Mouse (Mus musculus) liver, postnatal 0 days (tissue): ENCODE results near the gene Cpne2. TPM values are rescaled to one million over a fixed set of nuclear protein-coding genes. Genes with fewer than 3 reads are reported as not detected.

ENCODE experiments used
- ATAC-seq: fragments of 200-750 bp; cut with Nextera tagmentation; 2 replicates; pipeline ENCODE4 v1.8.0; 2017; ENCODE audit warnings: mild to moderate bottlenecking, moderate library complexity
- DNase-seq: peaks from one replicate; pipeline ENCODE4 v3.0.0-alpha.2; 2016
- H3K27ac ChIP-seq: fragments of 300-500 bp; sonication (generic); 2 replicates; pipeline ENCODE4 v1.5.1; 2014; ENCODE audit warnings: antibody characterized with exemption, moderate library complexity, mild to moderate bottlenecking, low read depth
- H3K27me3 ChIP-seq: fragments of 300-500 bp; sonication (generic); 2 replicates; pipeline ENCODE4 v1.6.1; 2014; ENCODE audit warnings: low read length, control low read depth, mixed read lengths; ENCODE audit not compliant: insufficient read depth
- H3K36me3 ChIP-seq: fragments of 300-500 bp; sonication (generic); replicated peaks from 2 replicates; pipeline ENCODE4 v1.6.1; 2014; ENCODE audit warnings: mild to moderate bottlenecking, control low read depth, low read length, moderate library complexity, mixed read lengths; ENCODE audit not compliant: insufficient read depth
- H3K4me1 ChIP-seq: fragments of 300-500 bp; sonication (generic); 2 replicates; pipeline ENCODE4 v1.6.1; 2014; ENCODE audit warnings: antibody characterized with exemption, mild to moderate bottlenecking, control low read depth; ENCODE audit not compliant: insufficient read depth
- H3K4me2 ChIP-seq: fragments of 300-500 bp; sonication (generic); 2 replicates; pipeline ENCODE4 v1.6.1; 2014; ENCODE audit warnings: low read depth, mild to moderate bottlenecking, low read length, moderate library complexity, mixed read lengths
- H3K4me3 ChIP-seq: fragments of 300-500 bp; sonication (generic); 2 replicates; pipeline ENCODE4 v1.5.1; 2014; ENCODE audit warnings: low read depth, low read length
- H3K9ac ChIP-seq: fragments of 300-500 bp; sonication (generic); replicated peaks from 2 replicates; pipeline ENCODE4 v1.6.1; 2014; ENCODE audit warnings: mild to moderate bottlenecking, moderate library complexity
- H3K9me3 ChIP-seq: fragments of 300-500 bp; sonication (generic); 2 replicates; pipeline ENCODE4 v1.6.1; 2016; ENCODE audit warnings: mild to moderate bottlenecking, control low read depth, low read length, mixed read lengths
- CTCF ChIP-seq: sonication (generic); IDR thresholded peaks from 2 replicates; pipeline ENCODE4 v1.5.1; 2016; ENCODE audit warnings: antibody characterized with exemption, low read depth
- EP300 ChIP-seq: IDR thresholded peaks from 2 replicates; pipeline ENCODE4 v1.6.1; 2016; ENCODE audit warnings: antibody characterized with exemption, low read depth, mild to moderate bottlenecking
- WGBS: fragments of 180-500 bp; shearing (Covaris S2); extraction: QIAGEN DNeasy Blood & Tissue Kit; methylation state at CpG from one replicate; pipeline ENCODE4 v1.1.7; 2014; ENCODE audit not compliant: insufficient replicate concordance; 5-methylcytosine and 5-hydroxymethylcytosine counted together
- polyA plus RNA-seq: library from polyadenylated mRNA; unstranded; fragments of >200 nt; fragmentation: Nextera tagmentation; extraction: Ambion mirVana; gene quantifications from 2 replicates; pipeline ENCODE4 v1.2.1, GENCODE M21; 2015

Cpne2 gene
- polyA plus RNA-seq, 1 experiment from 2014 or later: 3.9 TPM

DNA sequence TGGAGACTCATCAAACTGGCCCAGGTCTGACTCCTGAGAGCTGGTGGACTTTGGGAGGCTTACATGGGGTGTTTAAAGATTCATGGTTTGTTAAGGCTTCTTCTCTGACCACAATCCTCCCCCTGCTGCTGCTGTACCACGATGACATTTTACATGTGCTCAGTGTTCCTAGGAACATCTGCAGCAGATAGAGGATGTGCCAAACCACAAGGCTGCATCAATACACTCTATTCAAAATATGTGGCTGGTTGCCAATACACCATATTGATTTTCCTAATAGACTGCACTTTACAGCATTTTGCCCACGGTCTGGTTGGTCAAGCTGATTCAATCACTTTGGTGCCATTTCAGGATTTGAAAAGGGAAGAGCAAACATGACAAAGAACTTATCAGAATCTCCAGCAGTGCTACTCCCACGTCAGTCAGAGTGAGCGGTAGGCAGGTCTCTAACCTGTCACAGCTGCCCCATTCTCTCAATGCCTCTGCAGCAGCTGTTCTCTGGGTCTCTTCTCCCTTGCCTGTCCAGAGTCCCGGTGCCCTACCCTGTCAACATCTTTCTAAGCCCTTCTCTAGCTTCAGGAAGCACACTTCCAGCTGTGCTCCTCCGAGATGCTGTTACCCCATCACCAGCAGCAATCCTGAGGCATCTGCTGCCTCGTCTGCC, 49.2 kb downstream of the Cpne2 start:
- no peaks in the 10 kb centered on the region for H3K4me1 ChIP-seq
- no peak for TF ChIP-seq EP300
- TF ChIP-seq CTCF: no peak
- 65% methylated on average over 7 of the region's 7 CpGs for WGBS
- no peak overlapping the region for H3K9ac ChIP-seq
- H3K27ac ChIP-seq: no peak overlapping the region
- DNase-seq: no peak
- H3K4me3 ChIP-seq: no peak overlapping the region
- ATAC-seq: peak; percentile 35; the same call in 1 of the 2 replicates
- no peaks in the 10 kb centered on the region for H3K9me3 ChIP-seq
- peaks cover 80% of the 10 kb centered on the region for H3K36me3 ChIP-seq
- no peaks in the 10 kb centered on the region for H3K27me3 ChIP-seq
- no peak overlapping the region for H3K4me2 ChIP-seq

DNA sequence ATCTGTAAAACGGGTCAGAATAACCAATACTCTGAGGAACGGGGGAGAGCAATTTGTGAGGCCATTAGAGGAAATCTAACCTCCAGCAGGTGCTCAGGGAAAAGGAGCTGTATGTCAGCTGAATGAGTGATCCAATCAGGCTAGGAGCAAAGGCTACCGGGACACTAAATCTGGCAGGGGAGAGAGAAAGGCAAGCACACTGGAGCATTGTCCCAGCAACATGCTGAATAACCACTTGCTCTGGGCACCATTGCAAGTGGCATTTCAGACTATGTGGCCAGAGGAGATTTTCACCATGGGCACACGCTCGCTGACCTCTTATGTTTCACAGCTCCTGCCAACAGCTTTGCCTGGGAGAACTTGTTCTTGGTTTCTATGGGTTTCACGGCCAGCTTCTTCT, 49.8 kb downstream of the Cpne2 start:
- H3K4me1 ChIP-seq: no peaks in the 10 kb centered on the region
- H3K9me3 ChIP-seq: no peaks in the 10 kb centered on the region
- H3K9ac ChIP-seq: no peak overlapping the region
- no peaks in the 10 kb centered on the region for H3K27me3 ChIP-seq
- ATAC-seq (no peak), DNase-seq (no peak)
- TF ChIP-seq CTCF (no peak), EP300 (no peak)
- H3K4me2 ChIP-seq: no peak overlapping the region
- H3K27ac ChIP-seq: no peak overlapping the region
- H3K36me3 ChIP-seq: peaks cover 81% of the 10 kb centered on the region
- no peak overlapping the region for H3K4me3 ChIP-seq
- 84% methylated on average over 6 of the region's 6 CpGs for WGBS

DNA sequence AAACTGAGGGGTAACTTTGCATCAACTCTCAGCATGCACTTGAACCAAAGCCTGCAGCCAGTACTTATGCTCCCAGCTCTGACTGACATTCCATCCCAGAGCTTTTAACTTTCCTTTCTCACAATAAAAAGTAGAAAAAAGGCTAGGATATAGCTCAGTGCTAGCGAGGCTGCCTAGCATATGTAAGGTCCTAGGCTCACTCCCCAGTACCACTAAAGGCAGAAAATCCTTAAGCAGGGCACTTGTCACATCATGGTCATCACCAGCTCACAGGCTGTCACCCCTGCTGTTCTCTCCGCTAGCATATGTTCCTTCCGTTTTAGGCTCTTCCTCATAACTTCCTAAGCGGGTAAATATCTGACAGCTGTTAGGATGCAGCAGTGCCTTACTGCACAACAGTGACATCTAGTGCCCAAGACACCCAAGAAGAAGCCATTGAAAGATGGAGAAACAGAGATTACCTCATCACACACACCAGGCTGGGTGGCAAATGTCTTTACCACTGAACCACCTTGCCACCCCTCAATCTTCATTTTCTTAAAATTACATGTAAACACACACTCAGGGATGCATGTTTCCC, 51.5 kb downstream of the Cpne2 start:
- DNase-seq (peak; percentile 40), ATAC-seq (peak; percentile 31; the same call in 1 of the 2 replicates)
- Histone ChIP-seq H3K36me3 (peaks cover 86% of the 10 kb centered on the region), H3K9me3 (no peaks in the 10 kb centered on the region), H3K4me1 (no peaks in the 10 kb centered on the region), H3K4me3 (no peak overlapping the region), H3K9ac (no peak overlapping the region), H3K27ac (no peak overlapping the region), H3K27me3 (no peaks in the 10 kb centered on the region), H3K4me2 (no peak overlapping the region)
- no peak for TF ChIP-seq EP300
- peak; percentile 83 for TF ChIP-seq CTCF
- 51% methylated on average over 4 of the region's 4 CpGs for WGBS

DNA sequence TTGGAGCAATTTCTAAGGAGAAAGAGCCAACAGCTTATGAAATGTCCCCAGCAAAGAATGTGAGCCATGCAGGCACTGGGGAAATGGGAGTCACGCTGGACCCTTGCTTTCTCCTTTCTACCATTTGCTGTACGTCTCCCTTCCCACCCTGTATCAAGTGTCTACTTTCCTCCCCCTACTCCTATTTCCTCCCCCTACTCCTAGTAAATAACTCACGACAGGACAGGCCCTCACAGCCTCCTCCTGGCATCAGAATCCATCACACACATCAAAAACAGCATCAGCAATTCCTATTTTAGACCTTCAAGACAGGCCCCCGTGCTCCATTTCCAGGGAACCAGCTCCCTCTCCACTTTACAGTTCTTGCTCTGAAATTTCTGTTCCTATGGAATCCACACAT, 58.9 kb downstream of the Cpne2 start:
- H3K27me3 ChIP-seq: no peaks in the 10 kb centered on the region
- H3K9ac ChIP-seq: no peak overlapping the region
- TF ChIP-seq CTCF (no peak), EP300 (no peak)
- no peaks in the 10 kb centered on the region for H3K9me3 ChIP-seq
- H3K4me3 ChIP-seq: no peak overlapping the region
- no peak for DNase-seq
- no peak for ATAC-seq
- H3K4me2 ChIP-seq: no peak overlapping the region
- peaks cover 31% of the 10 kb centered on the region for H3K36me3 ChIP-seq
- no peak overlapping the region for H3K27ac ChIP-seq
- H3K4me1 ChIP-seq: no peaks in the 10 kb centered on the region
- WGBS: 76% methylated on average over 4 of the region's 4 CpGs

DNA sequence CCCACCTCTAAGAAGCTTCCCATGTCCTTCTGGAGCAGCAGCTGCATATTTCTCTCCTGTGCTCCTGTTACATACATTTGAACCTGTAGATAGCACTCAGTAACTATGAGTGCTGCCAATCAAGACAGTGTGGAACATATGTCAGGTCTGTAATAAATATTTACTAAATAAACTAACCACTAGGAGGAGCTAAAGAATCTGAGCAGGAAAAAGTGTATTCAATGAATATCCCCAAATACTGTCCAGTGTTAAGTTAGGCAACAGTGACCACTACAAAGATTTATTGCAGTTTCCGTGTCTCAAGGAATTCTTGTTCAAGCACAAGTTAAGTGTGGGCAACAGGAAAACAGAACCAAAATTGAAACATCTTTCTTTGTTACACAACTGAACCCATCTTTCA, 61.4 kb downstream of the Cpne2 start:
- DNase-seq: no peak
- Histone ChIP-seq H3K27ac (no peak overlapping the region), H3K4me3 (no peak overlapping the region), H3K9me3 (no peaks in the 10 kb centered on the region), H3K4me2 (no peak overlapping the region), H3K36me3 (peaks cover 5% of the 10 kb centered on the region), H3K4me1 (no peaks in the 10 kb centered on the region), H3K27me3 (no peaks in the 10 kb centered on the region), H3K9ac (no peak overlapping the region)
- ATAC-seq: no peak
- 59% methylated on average over 1 of the region's 1 CpGs for WGBS
- peak; percentile 60 for TF ChIP-seq CTCF
- TF ChIP-seq EP300: no peak

DNA sequence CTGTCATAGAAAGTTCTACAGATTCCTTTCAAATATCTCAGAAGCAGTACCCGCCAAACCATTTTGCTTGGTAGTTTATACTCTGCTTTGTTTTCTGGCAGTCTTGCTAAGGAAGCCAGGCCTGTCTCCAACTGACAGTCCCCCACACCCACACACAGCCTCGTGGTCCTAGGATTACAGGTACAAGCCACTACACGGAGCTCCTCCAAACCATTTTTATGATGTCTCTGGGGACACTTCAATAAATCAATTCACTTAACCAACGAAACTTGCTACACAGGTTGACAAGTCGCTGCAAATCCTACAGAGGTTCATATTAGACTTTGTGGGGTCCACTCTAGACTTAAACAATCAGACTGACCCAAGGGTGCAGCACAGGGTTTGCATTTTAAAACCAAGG, 67.7 kb downstream of the Cpne2 start:
- H3K4me3 ChIP-seq: peak overlapping the region; percentile 98
- no peaks in the 10 kb centered on the region for H3K27me3 ChIP-seq
- no peaks in the 10 kb centered on the region for H3K36me3 ChIP-seq
- ATAC-seq: no peak
- TF ChIP-seq CTCF: no peak
- no peak for TF ChIP-seq EP300
- 15% methylated on average over 5 of the region's 5 CpGs for WGBS
- peak overlapping the region; percentile 95; the same call in 1 of the 2 replicates for H3K27ac ChIP-seq
- H3K9me3 ChIP-seq: no peaks in the 10 kb centered on the region
- DNase-seq: no peak
- H3K4me2 ChIP-seq: peak overlapping the region; percentile 82
- H3K9ac ChIP-seq: peak overlapping the region; percentile 87
- H3K4me1 ChIP-seq: peaks cover 12% of the 10 kb centered on the region; the same call in 1 of the 2 replicates
